15 mouse cellular contexts compared by ENCODE assay signal in the genomic region with DNA sequence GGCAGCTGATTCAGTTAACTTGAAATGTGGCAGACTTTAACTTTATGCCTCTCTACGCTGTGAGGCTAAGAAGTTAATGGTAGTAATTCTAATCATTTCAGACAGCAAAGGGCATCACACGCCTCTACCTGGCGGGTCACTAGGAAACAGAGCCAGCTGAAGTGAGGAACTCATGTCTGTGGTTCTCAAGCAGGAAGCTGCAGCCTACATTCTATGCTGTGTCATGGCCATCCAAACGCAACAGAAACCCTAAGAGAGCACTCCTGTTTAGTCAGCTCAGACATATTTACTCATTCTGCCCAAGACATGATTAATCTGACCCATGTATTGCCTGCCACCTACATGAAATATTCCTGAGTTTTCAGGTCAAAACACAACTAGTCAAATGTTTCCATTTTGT. TPM values are rescaled to one million over a fixed set of nuclear protein-coding genes. Genes with fewer than 3 reads are reported as not detected.
"Had no signal": no experiment of that assay in that cellular context is flagged by ENCODE, and none has a peak within 500 bp of the region (broad histone marks: within the 10 kb centered on the region; RNA-seq: fewer than 3 reads in every experiment).

No protein-coding gene starts in this region.

RNA-seq across cellular contexts. Expression of gene Olfr1274-ps, which starts 26.5 kb away (rescaled TPM):
- total RNA-seq: heart, postnatal 10 days; heart, postnatal 14 days; heart, postnatal 25 days; heart, postnatal 36 days; heart, postnatal 4 days; hindbrain, postnatal 0 days; layer of hippocampus, adult 18-20 months; layer of hippocampus, adult 2 months; layer of hippocampus, adult 8-10 months; layer of hippocampus, postnatal 10 days; layer of hippocampus, postnatal 14 days; layer of hippocampus, postnatal 25 days; layer of hippocampus, postnatal 36 days; left cerebral cortex, adult 18-20 months; left cerebral cortex, adult 2 months had no signal
